Mouse (Mus musculus): ENCODE data around the gene Nrip3. TPM values are rescaled to one million over a fixed set of nuclear protein-coding genes. Genes with fewer than 3 reads are reported as not detected.
A peak's percentile ranks its signal among the peaks of the same experiment; 100 is the strongest.

Nrip3 gene
- polyA plus RNA-seq (2015; fragmentation: Nextera tagmentation; extraction: Ambion mirVana), result 0.44 and 0.67 TPM in 2 replicates

DNA sequence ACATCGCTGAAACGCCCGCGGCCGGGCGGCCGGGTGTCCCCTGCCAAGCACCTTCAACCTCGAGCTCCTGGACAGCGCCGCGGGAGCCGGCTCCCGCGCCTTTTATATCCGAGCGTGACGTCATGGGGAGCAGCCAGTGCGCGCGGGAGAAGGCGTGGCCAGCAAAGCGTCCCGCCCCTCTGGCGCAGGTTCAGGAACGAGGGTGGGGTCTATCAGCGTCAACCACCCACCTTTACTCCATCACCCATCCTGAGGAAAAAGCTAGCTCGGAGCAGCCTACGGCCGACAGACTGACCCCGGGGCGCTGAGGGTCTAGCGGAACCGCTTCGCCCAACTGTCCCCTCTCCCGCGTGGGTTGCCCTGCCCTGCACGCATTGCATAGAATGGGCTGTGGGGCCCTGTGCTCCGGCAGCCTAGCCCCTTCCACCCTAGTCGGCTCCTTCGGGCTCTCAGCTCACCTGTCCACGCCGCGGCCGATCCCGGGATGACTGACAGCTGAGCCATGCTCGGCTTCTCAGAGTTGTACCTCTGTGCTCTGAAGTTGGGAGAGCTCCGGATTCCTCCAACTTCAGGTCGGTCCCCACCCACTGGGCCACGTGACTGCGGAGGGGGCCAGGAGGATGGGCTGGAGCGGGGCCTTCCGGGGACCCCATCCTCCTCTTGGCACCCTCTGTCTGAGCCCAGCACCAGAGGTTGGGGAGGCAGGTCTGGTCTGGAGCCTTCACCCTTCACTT, at the start of gene Nrip3:
Gene Nrip3 (minus strand): TSS at position 556 of the 734 bp plus-strand sequence.
- H3K36me3 ChIP-seq, result no peaks in the 10 kb centered on the region
- H3K9me3 ChIP-seq (replicated peaks), result no peaks in the 10 kb centered on the region
- H3K9ac ChIP-seq, result peak within 1 kb of the TSS; percentile 70
- H3K4me1 ChIP-seq (replicated peaks), result peaks cover 16% of the 10 kb centered on the region
- H3K27ac ChIP-seq, result no peak within 1 kb of the TSS
- peak within 1 kb of the TSS; percentile 63 for H3K4me3 ChIP-seq (replicated peaks)
- WGBS (ENCODE audit: insufficient replicate concordance), result 3% methylated on average over 52 of the region's 52 CpGs
- H3K27me3 ChIP-seq, result peaks cover 73% of the 10 kb centered on the region
- ATAC-seq (ENCODE audit: low read depth), result peak; percentile 87
- H3K4me2 ChIP-seq, result peak within 1 kb of the TSS; percentile 91
- DNase-seq, result peak; percentile 73

DNA sequence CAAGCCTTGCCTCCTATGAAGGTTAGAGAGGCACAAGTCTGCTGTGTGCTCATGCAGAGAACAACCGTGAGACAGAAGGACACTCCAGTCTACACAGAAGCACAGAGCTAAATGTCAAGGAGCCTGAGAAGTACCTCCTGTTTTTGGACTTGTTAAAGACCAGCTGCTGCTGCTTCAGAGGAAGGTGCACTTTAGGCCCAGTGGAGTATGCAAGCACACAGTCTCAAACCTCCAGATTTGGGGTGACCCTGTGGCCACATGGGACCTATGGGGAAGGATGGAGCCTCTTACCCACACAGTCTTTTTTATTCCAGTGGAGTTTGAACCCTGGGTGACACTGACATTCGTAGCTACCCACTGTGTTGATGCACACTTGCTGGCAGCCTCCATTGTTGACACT, 49.6 kb upstream of the Nrip3 start:
- DNase-seq, result no peak
- no peak overlapping the region for H3K4me3 ChIP-seq (replicated peaks)
- no peak overlapping the region for H3K9ac ChIP-seq
- ATAC-seq (ENCODE audit: low read depth), result no peak
- H3K27me3 ChIP-seq, result peaks cover 6% of the 10 kb centered on the region; the same call in 1 of the 2 replicates
- no peak overlapping the region for H3K27ac ChIP-seq
- H3K9me3 ChIP-seq (replicated peaks), result no peaks in the 10 kb centered on the region
- 59% methylated on average over 2 of the region's 2 CpGs for WGBS (ENCODE audit: insufficient replicate concordance)
- no peak overlapping the region for H3K4me2 ChIP-seq
- H3K4me1 ChIP-seq (replicated peaks), result no peaks in the 10 kb centered on the region
- H3K36me3 ChIP-seq, result no peaks in the 10 kb centered on the region

DNA sequence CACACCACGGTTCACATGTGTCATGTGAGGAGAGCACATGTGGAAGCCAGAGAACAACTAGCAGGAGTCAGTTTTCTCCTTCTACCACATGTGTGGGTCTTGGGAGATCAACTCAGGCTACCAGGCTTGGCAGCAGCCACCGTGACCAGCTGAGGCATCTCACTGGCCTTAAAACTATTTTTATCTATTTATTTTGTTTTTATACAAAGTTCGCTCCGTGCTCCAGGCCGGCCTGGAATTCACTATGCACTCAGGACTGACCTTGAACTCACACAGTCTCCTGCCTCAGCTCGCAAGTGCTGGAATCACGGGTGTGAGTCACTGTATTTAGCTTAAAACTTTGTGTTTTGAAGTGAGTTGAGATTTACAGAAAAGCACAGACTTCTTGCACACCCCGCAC, 45.1 kb upstream of the Nrip3 start:
- Histone ChIP-seq H3K4me2 (no peak overlapping the region), H3K4me3 (replicated peaks) (no peak overlapping the region), H3K9ac (no peak overlapping the region), H3K36me3 (no peaks in the 10 kb centered on the region), H3K27me3 (no peaks in the 10 kb centered on the region), H3K4me1 (replicated peaks) (no peaks in the 10 kb centered on the region), H3K9me3 (replicated peaks) (no peaks in the 10 kb centered on the region), H3K27ac (no peak overlapping the region)
- 66% methylated on average over 8 of the region's 8 CpGs for WGBS (ENCODE audit: insufficient replicate concordance)
- ATAC-seq (ENCODE audit: low read depth) (no peak), DNase-seq (no peak)

DNA sequence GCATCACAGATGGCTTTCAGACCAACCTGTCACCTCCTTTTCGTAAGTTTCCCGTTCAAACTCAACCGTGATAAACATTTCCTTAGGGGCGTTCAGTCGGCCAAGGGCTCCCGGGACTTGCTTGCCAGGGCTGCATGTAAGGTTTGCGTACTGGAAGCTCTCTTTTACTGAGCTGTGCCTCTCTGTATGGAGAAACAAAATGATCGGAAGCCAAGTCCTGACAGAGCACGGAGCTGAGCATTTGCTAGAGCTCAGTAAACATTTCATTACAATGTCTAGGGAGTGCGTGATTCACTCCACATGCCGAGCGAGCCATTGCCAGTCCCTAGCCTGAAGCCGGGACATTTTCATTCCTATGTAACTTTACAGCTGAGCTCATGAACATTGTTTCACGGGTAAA, 43.5 kb upstream of the Nrip3 start:
- Histone ChIP-seq H3K4me3 (replicated peaks) (no peak overlapping the region), H3K4me2 (no peak overlapping the region), H3K4me1 (replicated peaks) (no peaks in the 10 kb centered on the region), H3K9me3 (replicated peaks) (no peaks in the 10 kb centered on the region), H3K27ac (no peak overlapping the region), H3K36me3 (no peaks in the 10 kb centered on the region), H3K27me3 (no peaks in the 10 kb centered on the region), H3K9ac (no peak overlapping the region)
- 75% methylated on average over 14 of the region's 14 CpGs for WGBS (ENCODE audit: insufficient replicate concordance)
- no peak for ATAC-seq (ENCODE audit: low read depth)
- DNase-seq, result no peak

DNA sequence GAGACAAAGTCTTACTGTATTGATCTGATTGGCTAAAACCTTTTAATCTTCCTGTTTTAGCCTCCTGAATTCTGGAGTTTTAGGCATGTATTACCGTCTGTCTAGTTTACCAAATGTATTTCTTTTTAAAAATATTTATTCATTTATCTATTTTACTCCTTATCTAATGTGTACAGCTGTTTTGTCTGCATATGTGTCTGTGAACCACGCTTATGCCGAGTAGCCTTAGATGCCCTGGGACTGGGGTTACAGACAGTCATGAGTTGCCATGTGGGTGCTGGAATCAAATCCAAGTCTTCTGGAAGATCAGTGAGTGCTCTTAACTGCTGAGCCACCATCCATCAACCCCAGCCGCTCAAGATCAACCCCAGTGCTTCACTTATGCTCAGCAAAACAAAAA, 36.8 kb upstream of the Nrip3 start:
- ATAC-seq (ENCODE audit: low read depth), result peak; percentile 54; the same call in 1 of the 2 replicates
- Histone ChIP-seq H3K27me3 (no peaks in the 10 kb centered on the region), H3K9ac (no peak overlapping the region), H3K4me2 (no peak overlapping the region), H3K27ac (no peak overlapping the region), H3K4me1 (replicated peaks) (peaks cover 27% of the 10 kb centered on the region), H3K9me3 (replicated peaks) (no peaks in the 10 kb centered on the region), H3K4me3 (replicated peaks) (no peak overlapping the region), H3K36me3 (no peaks in the 10 kb centered on the region)
- 36% methylated on average over 4 of the region's 4 CpGs for WGBS (ENCODE audit: insufficient replicate concordance)
- DNase-seq, result no peak

DNA sequence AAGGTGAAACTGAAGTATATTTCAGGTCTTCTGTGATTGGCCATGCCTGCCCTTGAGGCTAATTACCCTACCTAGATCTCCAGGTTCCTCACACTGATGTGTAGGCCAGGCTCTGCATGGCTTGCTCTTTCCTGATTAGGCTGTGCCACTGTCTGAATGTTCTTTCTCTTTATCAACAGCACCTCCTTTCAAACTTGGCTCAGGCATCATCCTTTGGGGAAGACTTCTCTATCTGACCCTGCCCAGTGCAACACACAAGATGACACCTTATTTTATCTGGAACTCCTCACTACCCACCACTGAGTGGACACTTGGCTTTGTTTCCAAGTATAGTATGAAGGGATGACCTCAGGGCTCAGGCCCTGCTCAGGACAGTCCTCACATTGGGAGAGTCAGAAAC, 36.1 kb upstream of the Nrip3 start:
- H3K4me3 ChIP-seq (replicated peaks), result no peak overlapping the region
- no peak overlapping the region for H3K27ac ChIP-seq
- H3K36me3 ChIP-seq, result no peaks in the 10 kb centered on the region
- H3K4me1 ChIP-seq (replicated peaks), result peaks cover 27% of the 10 kb centered on the region
- peak; percentile 92 for ATAC-seq (ENCODE audit: low read depth)
- 0 out of 2 replicates have a peak overlapping the region, but pooled peaks have one; percentile 3 for H3K4me2 ChIP-seq
- no peaks in the 10 kb centered on the region for H3K27me3 ChIP-seq
- no peak overlapping the region for H3K9ac ChIP-seq
- DNase-seq, result peak; percentile 43
- no peaks in the 10 kb centered on the region for H3K9me3 ChIP-seq (replicated peaks)

DNA sequence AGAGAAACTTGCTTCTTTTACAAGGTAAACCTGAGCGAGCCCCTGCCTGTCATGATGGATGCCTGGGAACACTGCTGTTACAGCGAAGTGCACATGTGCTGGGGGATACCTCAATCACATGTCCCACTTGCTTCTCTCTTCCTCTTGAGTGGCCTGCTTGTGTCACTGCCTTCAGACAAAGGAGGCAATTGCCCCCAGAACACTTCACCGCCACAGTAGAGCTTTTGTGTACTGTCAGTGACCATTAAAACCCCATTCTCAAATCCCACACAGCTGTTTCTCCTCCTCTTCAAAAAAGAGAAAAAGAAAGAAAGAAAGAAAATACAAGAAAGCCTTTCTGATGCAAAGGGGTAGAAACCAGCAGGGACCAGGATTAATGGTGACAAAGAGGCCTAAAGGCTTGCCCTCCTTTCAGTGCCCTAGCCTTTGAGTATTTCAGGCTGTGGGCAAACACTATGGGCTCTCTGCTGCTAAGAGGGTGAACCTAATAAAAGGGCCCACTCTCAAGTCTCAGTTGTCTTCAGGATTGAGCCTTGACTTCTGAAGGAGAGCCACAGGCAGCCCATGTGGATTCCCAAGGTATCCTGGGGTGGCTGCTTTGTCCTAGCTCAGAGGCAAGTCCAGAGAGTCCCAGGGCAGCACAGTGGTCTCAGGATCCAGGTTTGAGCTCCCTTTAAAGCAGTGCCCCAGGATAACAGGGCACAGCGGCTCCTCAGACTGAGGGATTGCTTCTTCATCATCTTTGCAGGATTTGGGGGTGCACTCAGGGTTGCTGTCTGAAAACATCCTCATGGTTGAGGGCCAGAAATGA, 31.7 kb upstream of the Nrip3 start:
- no peak for DNase-seq
- H3K4me3 ChIP-seq (replicated peaks), result no peak overlapping the region
- H3K9me3 ChIP-seq (replicated peaks), result no peaks in the 10 kb centered on the region
- no peaks in the 10 kb centered on the region for H3K36me3 ChIP-seq
- H3K9ac ChIP-seq, result no peak overlapping the region
- 75% methylated on average over 4 of the region's 4 CpGs for WGBS (ENCODE audit: insufficient replicate concordance)
- no peak overlapping the region for H3K27ac ChIP-seq
- peaks cover 3% of the 10 kb centered on the region; the same call in 1 of the 2 replicates for H3K27me3 ChIP-seq
- H3K4me1 ChIP-seq (replicated peaks), result peaks cover 20% of the 10 kb centered on the region
- no peak for ATAC-seq (ENCODE audit: low read depth)
- H3K4me2 ChIP-seq, result no peak overlapping the region

DNA sequence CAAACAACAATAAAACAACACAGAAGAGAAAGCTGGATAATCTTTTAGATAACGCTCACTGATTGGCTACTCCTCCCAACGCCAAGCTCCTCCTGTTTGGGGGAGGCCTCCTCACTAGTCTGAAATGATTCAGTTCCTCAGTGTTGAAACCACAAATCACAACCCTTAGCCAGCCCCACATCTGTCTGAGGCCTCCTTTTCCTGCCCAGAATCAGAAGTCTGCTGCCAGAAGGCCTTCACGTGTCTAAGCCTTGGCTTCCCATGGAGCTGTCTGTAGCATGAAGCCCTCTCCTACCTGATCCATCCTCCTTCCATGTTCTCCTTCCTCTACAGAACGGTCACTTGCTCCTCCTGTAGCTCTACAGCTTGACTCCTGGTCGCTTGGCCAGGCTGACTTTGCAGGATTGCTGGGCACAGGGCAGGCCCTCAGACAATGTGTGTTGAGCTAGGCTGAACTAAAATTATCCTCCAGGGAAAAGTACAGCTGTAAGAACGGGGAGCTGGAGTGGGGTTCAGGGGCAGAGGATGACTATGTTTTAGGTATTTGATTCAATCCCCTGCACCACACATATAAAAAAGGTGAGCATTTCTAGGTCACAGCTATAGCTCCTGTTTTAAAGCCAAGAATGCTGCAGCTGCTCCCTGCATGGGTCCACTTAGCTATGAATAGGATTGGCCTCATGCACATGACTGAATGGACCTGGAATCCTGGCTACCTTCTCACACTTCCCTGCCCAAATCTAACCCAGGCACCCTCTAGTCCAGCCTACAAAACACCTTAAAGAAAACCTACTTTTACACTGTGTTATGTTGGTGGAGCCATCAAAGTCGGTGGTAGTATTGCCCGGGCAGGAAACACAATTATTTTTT, 26.0 kb upstream of the Nrip3 start:
- H3K27me3 ChIP-seq, result peaks cover 10% of the 10 kb centered on the region; the same call in 1 of the 2 replicates
- H3K4me1 ChIP-seq (replicated peaks), result no peaks in the 10 kb centered on the region
- no peaks in the 10 kb centered on the region for H3K9me3 ChIP-seq (replicated peaks)
- no peak for ATAC-seq (ENCODE audit: low read depth)
- H3K9ac ChIP-seq, result no peak overlapping the region
- no peak overlapping the region for H3K4me2 ChIP-seq
- WGBS (ENCODE audit: insufficient replicate concordance), result 46% methylated on average over 8 of the region's 8 CpGs
- H3K4me3 ChIP-seq (replicated peaks), result no peak overlapping the region
- no peaks in the 10 kb centered on the region for H3K36me3 ChIP-seq
- DNase-seq, result no peak
- no peak overlapping the region for H3K27ac ChIP-seq

DNA sequence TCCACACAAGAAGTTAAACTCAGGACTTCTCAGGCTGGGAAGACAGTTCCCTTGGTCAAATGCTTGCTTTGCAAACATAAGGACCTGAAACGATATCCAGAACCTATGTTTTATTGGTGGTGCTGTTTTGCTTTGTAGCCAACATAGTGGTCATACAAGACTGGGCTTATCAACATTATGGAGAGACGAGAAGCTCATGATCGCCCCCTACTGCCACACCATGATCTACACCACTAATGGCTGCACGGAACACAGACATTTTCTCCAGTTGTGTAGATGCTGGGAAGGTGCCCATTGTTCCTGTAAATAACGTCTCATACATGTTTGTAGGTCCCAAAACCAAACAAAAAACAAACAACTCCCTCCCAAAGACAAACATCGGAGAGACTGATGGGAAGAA, 23.0 kb upstream of the Nrip3 start:
- no peak overlapping the region for H3K9ac ChIP-seq
- ATAC-seq (ENCODE audit: low read depth), result no peak
- peak; percentile 20 for DNase-seq

DNA sequence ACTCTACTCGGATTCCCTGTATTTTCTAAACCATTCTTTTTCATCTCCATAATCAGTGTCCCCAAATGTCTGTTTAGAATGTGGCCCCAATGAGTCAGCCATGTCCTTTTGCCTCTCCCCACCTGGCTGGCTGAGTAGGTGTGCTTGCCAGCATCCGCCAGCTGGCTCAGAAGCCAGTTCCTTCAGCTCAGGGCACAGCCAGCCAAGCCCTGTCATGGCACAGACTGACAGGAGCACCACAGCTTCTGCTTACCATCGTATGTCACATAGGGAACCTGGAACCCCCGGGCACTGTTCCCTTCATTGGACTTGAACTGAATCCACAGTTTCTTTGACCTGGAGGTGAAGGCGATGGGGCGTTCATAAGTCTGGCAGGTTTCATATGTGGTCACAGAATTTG, 22.5 kb upstream of the Nrip3 start:
- DNase-seq, result no peak
- H3K9ac ChIP-seq, result no peak overlapping the region
- H3K4me1 ChIP-seq (replicated peaks), result no peaks in the 10 kb centered on the region
- no peak overlapping the region for H3K4me3 ChIP-seq (replicated peaks)
- ATAC-seq (ENCODE audit: low read depth), result no peak
- H3K36me3 ChIP-seq, result no peaks in the 10 kb centered on the region
- no peak overlapping the region for H3K27ac ChIP-seq
- H3K4me2 ChIP-seq, result no peak overlapping the region
- 74% methylated on average over 6 of the region's 6 CpGs for WGBS (ENCODE audit: insufficient replicate concordance)
- H3K27me3 ChIP-seq, result peaks cover 15% of the 10 kb centered on the region; the same call in 1 of the 2 replicates
- no peaks in the 10 kb centered on the region for H3K9me3 ChIP-seq (replicated peaks)

More for the DNA sequence above, 23.0 kb upstream of the Nrip3 start:
- no peak overlapping the region for H3K4me3 ChIP-seq (replicated peaks)
- no peak overlapping the region for H3K27ac ChIP-seq
- H3K9me3 ChIP-seq (replicated peaks), result no peaks in the 10 kb centered on the region
- WGBS (ENCODE audit: insufficient replicate concordance), result 28% methylated on average over 6 of the region's 6 CpGs
- peaks cover 15% of the 10 kb centered on the region; the same call in 1 of the 2 replicates for H3K27me3 ChIP-seq
- no peak overlapping the region for H3K4me2 ChIP-seq
- no peaks in the 10 kb centered on the region for H3K4me1 ChIP-seq (replicated peaks)
- H3K36me3 ChIP-seq, result no peaks in the 10 kb centered on the region

DNA sequence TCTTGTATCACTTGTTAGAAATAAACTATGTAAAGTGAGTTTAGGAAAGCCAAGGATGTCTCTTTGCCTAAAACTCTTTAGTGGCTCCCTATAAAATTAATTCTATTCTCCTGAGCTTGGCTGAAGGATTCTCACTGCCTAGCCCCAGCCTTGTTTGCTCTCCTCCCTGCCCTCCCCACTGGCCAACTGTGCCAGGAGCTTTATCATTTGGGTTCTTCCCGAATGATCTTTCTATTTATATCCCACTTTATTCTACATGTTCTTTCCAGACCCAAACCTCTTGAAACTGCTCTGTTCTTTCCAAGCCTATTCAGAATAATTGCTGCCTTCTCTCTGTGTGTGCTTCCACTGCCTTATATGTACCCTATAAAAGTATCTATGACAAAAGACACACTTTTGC, 21.7 kb upstream of the Nrip3 start:
- no peak for DNase-seq

More for the DNA sequence above, 21.7 kb upstream of the Nrip3 start:
- H3K4me3 ChIP-seq (replicated peaks), result no peak overlapping the region
- H3K27me3 ChIP-seq, result peaks cover 15% of the 10 kb centered on the region; the same call in 1 of the 2 replicates
- H3K27ac ChIP-seq, result no peak overlapping the region
- no peaks in the 10 kb centered on the region for H3K36me3 ChIP-seq
- H3K4me2 ChIP-seq, result no peak overlapping the region
- no peak overlapping the region for H3K9ac ChIP-seq
- WGBS (ENCODE audit: insufficient replicate concordance), result 33% methylated on average over 1 of the region's 1 CpGs
- ATAC-seq (ENCODE audit: low read depth), result no peak
- H3K9me3 ChIP-seq (replicated peaks), result no peaks in the 10 kb centered on the region
- H3K4me1 ChIP-seq (replicated peaks), result no peaks in the 10 kb centered on the region

All from liver, embryonic 13.5 days (tissue).